In genomic region chr10:21048726-21049125, GRCm38 (mm10) we compare ENCODE assay signal across 17 mouse cellular contexts.
A peak's percentile ranks its signal among the peaks of the same experiment; 100 is the strongest.
DNase-seq lines count a peak whose midpoint lies in the region; ATAC-seq lines count a peak whose summit lies in the region.
"Had no signal": no experiment of that assay in that cellular context is flagged by ENCODE, and none has a peak within 500 bp of the region (broad histone marks: within the 10 kb centered on the region; RNA-seq: fewer than 3 reads in every experiment).

No protein-coding gene starts in this region.

- ATAC-seq in megakaryocyte-erythroid progenitor cell, adult 5-6 weeks (replicated peaks; ENCODE audit: low FRiP score, low TSS enrichment, poor library complexity, severe bottlenecking): 0 out of 2 replicates have a peak, but pooled peaks have one; percentile 14
- ATAC-seq in megakaryocyte, adult 5-6 weeks (ENCODE audit: poor library complexity, severe bottlenecking): no peak
- ATAC-seq: forebrain, postnatal 0 days had no signal

- peak; percentile 14 to 19 for DNase-seq in spleen, postnatal 36 days (ENCODE audit: low spot score in 2 of 2)
- no peak for DNase-seq in spleen, postnatal 10 days (ENCODE audit: low spot score in 2 of 2)
- peak; percentile 81 for DNase-seq in thymus, postnatal 14 days
- no peak for DNase-seq in kidney, postnatal 36 days
- no peak for DNase-seq in layer of hippocampus, postnatal 10 days (ENCODE audit: low spot score in 2 of 2)
- DNase-seq: adrenal gland, postnatal 14 days; cerebellum, adult 8-10 months; forebrain, postnatal 0 days; gastrocnemius, postnatal 36 days; heart, postnatal 36 days; kidney, adult 2 months; kidney, postnatal 10 days; lung, postnatal 10 days; midbrain, embryonic 14.5 days; retina, postnatal 1 day had no signal

Comparison
In these comparisons a context has a peak if more than half of its experiments do, and no peak if none do; other contexts are left out.
1. DNase-seq: peak in spleen, postnatal 36 days (2 of 2) and thymus, postnatal 14 days (single experiment); none in spleen, postnatal 10 days (0 of 2), kidney, postnatal 36 days (0 of 2) and layer of hippocampus, postnatal 10 days (0 of 2).